Mouse (Mus musculus) brain, embryonic 14.5 days (tissue): Measurements from ENCODE around the gene Fam173a.

Source experiments
- CTCF ChIP-seq: fragments of 200-500 bp; IDR thresholded peaks from 2 replicates; pipeline ENCODE4 v1.5.1; 2012; ENCODE audit warnings: inconsistent platforms, mild to moderate bottlenecking, moderate library complexity, borderline replicate concordance; ENCODE audit not compliant: insufficient read depth, insufficient read length; ENCODE audit errors: extremely low read depth
- POLR2A ChIP-seq: fragments of 200-500 bp; IDR thresholded peaks from 2 replicates; pipeline ENCODE4 v1.6.1; 2012; ENCODE audit warnings: mild to moderate bottlenecking, inconsistent platforms, borderline replicate concordance; ENCODE audit not compliant: poor library complexity, insufficient read depth, insufficient read length, severe bottlenecking; ENCODE audit errors: extremely low read depth

GRCm38 (mm10) chr17:25824362-25825142, 31.9 kb upstream of the Fam173a start:
- no peak for TF ChIP-seq CTCF
- no peak for TF ChIP-seq POLR2A
